In genomic region chr7:89355519-89356255, GRCm38 (mm10) we compare ENCODE assay signal across 20 mouse cellular contexts. TPM values are rescaled to one million over a fixed set of nuclear protein-coding genes. Genes with fewer than 3 reads are reported as not detected.
DNase-seq lines count a peak whose midpoint lies in the region; ATAC-seq lines count a peak whose summit lies in the region.
"Had no signal": no experiment of that assay in that cellular context is flagged by ENCODE, and none has a peak within 500 bp of the region (broad histone marks: within the 10 kb centered on the region; RNA-seq: fewer than 3 reads in every experiment).

No protein-coding gene starts in this region.

- H3K4me1 ChIP-seq in limb, embryonic 12.5 days (replicated peaks), result peaks cover 17% of the 10 kb centered on the region
- peaks cover 13% of the 10 kb centered on the region for H3K4me1 ChIP-seq in limb, embryonic 10.5 days
- H3K4me1 ChIP-seq in brown adipose tissue, adult 24 weeks (ENCODE audit: control insufficient read depth, insufficient read depth, insufficient read length, low read length), result peaks cover 9% of the 10 kb centered on the region
- H3K4me1 ChIP-seq in limb, embryonic 13.5 days, result peaks cover 42% of the 10 kb centered on the region
- H3K4me1 ChIP-seq: hindbrain, embryonic 15.5 days had no signal

- peak overlapping the region; percentile 47 for H3K27ac ChIP-seq in limb, embryonic 12.5 days
- no peak overlapping the region for H3K27ac ChIP-seq in limb, embryonic 10.5 days
- peak overlapping the region; percentile 81 for H3K27ac ChIP-seq in brown adipose tissue, adult 24 weeks (replicated peaks; ENCODE audit: low read depth, low read length)
- H3K27ac ChIP-seq in limb, embryonic 13.5 days, result peak overlapping the region; percentile 88
- H3K27ac ChIP-seq: hindbrain, embryonic 15.5 days; lung, embryonic 15.5 days; midbrain, embryonic 10.5 days had no signal

- no peak overlapping the region for H3K9ac ChIP-seq in limb, embryonic 12.5 days (replicated peaks)
- no peak overlapping the region for H3K9ac ChIP-seq in limb, embryonic 13.5 days
- H3K9ac ChIP-seq: hindbrain, embryonic 15.5 days; lung, embryonic 15.5 days had no signal

- no peaks in the 10 kb centered on the region for H3K27me3 ChIP-seq in limb, embryonic 12.5 days
- no peaks in the 10 kb centered on the region for H3K27me3 ChIP-seq in limb, embryonic 10.5 days (ENCODE audit: low read depth, poor library complexity, severe bottlenecking)
- H3K27me3 ChIP-seq in limb, embryonic 13.5 days, result no peaks in the 10 kb centered on the region
- H3K27me3 ChIP-seq: hindbrain, embryonic 15.5 days; lung, embryonic 15.5 days; Patski had no signal

- H3K4me3 ChIP-seq in limb, embryonic 12.5 days (replicated peaks), result no peak overlapping the region
- H3K4me3 ChIP-seq in limb, embryonic 10.5 days, result no peak overlapping the region
- H3K4me3 ChIP-seq in brown adipose tissue, adult 24 weeks (ENCODE audit: insufficient read depth, low read depth, low read length), result no peak overlapping the region
- H3K4me3 ChIP-seq in limb, embryonic 13.5 days, result no peak overlapping the region
- H3K4me3 ChIP-seq: hindbrain, embryonic 15.5 days; lung, embryonic 15.5 days; midbrain, embryonic 10.5 days; myocyte had no signal

- H3K4me2 ChIP-seq in limb, embryonic 12.5 days, result no peak overlapping the region
- H3K4me2 ChIP-seq in limb, embryonic 13.5 days (replicated peaks), result peak overlapping the region; percentile 38; the same call in 1 of the 2 replicates
- H3K4me2 ChIP-seq: hindbrain, embryonic 15.5 days; liver, embryonic 11.5 days; lung, embryonic 15.5 days had no signal

- no peaks in the 10 kb centered on the region for H3K9me3 ChIP-seq in limb, embryonic 12.5 days
- no peaks in the 10 kb centered on the region for H3K9me3 ChIP-seq in limb, embryonic 10.5 days (replicated peaks)
- H3K9me3 ChIP-seq in limb, embryonic 13.5 days, result no peaks in the 10 kb centered on the region
- H3K9me3 ChIP-seq: hindbrain, embryonic 15.5 days; lung, embryonic 15.5 days; midbrain, embryonic 10.5 days had no signal

- 71% methylated on average over 8 of the region's 8 CpGs for WGBS in limb, embryonic 12.5 days
- WGBS in limb, embryonic 10.5 days, result 83% methylated on average over 8 of the region's 8 CpGs
- 48% methylated on average over 8 of the region's 8 CpGs for WGBS in limb, embryonic 13.5 days

- no peak for ATAC-seq in limb, embryonic 12.5 days (ENCODE audit: insufficient number of reproducible peaks, insufficient read depth, low FRiP score, low TSS enrichment, low read depth)
- no peak for ATAC-seq in limb, embryonic 13.5 days (ENCODE audit: low FRiP score, low read depth)
- no peak for ATAC-seq in monocyte, adult 5-6 weeks (replicated peaks; ENCODE audit: insufficient number of reproducible peaks, low FRiP score, low TSS enrichment, poor library complexity, severe bottlenecking)
- ATAC-seq: forebrain, embryonic 14.5 days; Patski had no signal

- peak; percentile 14 to 33 for DNase-seq in adrenal gland, postnatal 36 days
- DNase-seq in adrenal gland, adult 18-20 months (ENCODE audit: low spot score in 2 of 2), result no peak
- no peak for DNase-seq in limb, embryonic 10.5 days (ENCODE audit: low spot score)
- DNase-seq in cerebellum, adult 18-20 months, result no peak
- DNase-seq: cerebellum, postnatal 25 days; kidney, adult 11 months; kidney, postnatal 25 days; layer of hippocampus, adult 9-11 months; thymus, adult 2 months had no signal

- H3K36me3 ChIP-seq in limb, embryonic 12.5 days, result no peaks in the 10 kb centered on the region
- H3K36me3 ChIP-seq in limb, embryonic 10.5 days, result no peaks in the 10 kb centered on the region
- H3K36me3 ChIP-seq in limb, embryonic 13.5 days, result no peaks in the 10 kb centered on the region
- H3K36me3 ChIP-seq: hindbrain, embryonic 15.5 days; lung, embryonic 15.5 days; midbrain, embryonic 10.5 days had no signal

RNA-seq across cellular contexts. Expression of gene Tmem135, which starts 48.3 kb away (rescaled TPM):
- total RNA-seq in adrenal gland, postnatal 36 days (2021), result 100 to 1,000 TPM in 1 of 2 experiments, 10 to 100 TPM in 1; 85.2 to 126 TPM
- 100 to 1,000 TPM in 1 of 2 experiments, 10 to 100 TPM in 1; 98.0 to 110 TPM for total RNA-seq in adrenal gland, adult 18-20 months (2021)
- 20.6 and 25.0 TPM in 2 replicates for polyA plus RNA-seq in limb, embryonic 12.5 days (2016; fragmentation: Nextera tagmentation; extraction: Ambion mirVana)
- 14.5 and 16.1 TPM in 2 replicates for polyA plus RNA-seq in limb, embryonic 10.5 days (2016; fragmentation: Nextera tagmentation; extraction: Ambion mirVana)
- 128 and 134 TPM in 2 replicates for polyA plus RNA-seq in brown adipose tissue, adult 24 weeks (2012; ENCODE audit: insufficient read depth, insufficient read length, missing spikeins)
- 21.2 and 22.9 TPM in 2 replicates for polyA plus RNA-seq in limb, embryonic 13.5 days (2015; fragmentation: Nextera tagmentation; extraction: Ambion mirVana)
- 48.2 to 51.9 TPM (median 50.7 TPM) in 3 replicates for total RNA-seq in monocyte, adult 5-6 weeks (2017)

RNA-seq across cellular contexts. Expression of gene Fzd4, which starts 48.5 kb away (rescaled TPM):
- 10 to 100 TPM; 41.2 to 43.4 TPM for total RNA-seq in adrenal gland, postnatal 36 days (2021)
- 10 to 100 TPM; 26.2 to 36.4 TPM for total RNA-seq in adrenal gland, adult 18-20 months (2021)
- polyA plus RNA-seq in limb, embryonic 12.5 days (2016; fragmentation: Nextera tagmentation; extraction: Ambion mirVana), result 13.2 and 14.8 TPM in 2 replicates
- polyA plus RNA-seq in limb, embryonic 10.5 days (2016; fragmentation: Nextera tagmentation; extraction: Ambion mirVana), result 3.9 and 6.4 TPM in 2 replicates
- polyA plus RNA-seq in brown adipose tissue, adult 24 weeks (2012; ENCODE audit: insufficient read depth, insufficient read length, missing spikeins), result 57.1 and 88.8 TPM in 2 replicates
- polyA plus RNA-seq in limb, embryonic 13.5 days (2015; fragmentation: Nextera tagmentation; extraction: Ambion mirVana), result 15.1 and 16.5 TPM in 2 replicates
- total RNA-seq in monocyte, adult 5-6 weeks (2017), result 3.5 to 8.9 TPM (median 3.5 TPM) in 3 replicates

Comparison
In these comparisons a context has a peak if more than half of its experiments do, and no peak if none do; other contexts are left out.
1. DNase-seq: peak in adrenal gland, postnatal 36 days (2 of 2); none in adrenal gland, adult 18-20 months (0 of 2), limb, embryonic 10.5 days (single experiment) and cerebellum, adult 18-20 months (0 of 2).